Mouse (Mus musculus): Measurements from ENCODE around the gene Ppp1r13l. TPM values are rescaled to one million over a fixed set of nuclear protein-coding genes. Genes with fewer than 3 reads are reported as not detected.

The Ppp1r13l gene
- 1.9 TPM for polyA plus RNA-seq (2017; shearing (Covaris generic))

GRCm38 (mm10) chr7:19359299-19359891, at the start of gene Ppp1r13l, which contains the start of gene Cd3eap:
Gene Ppp1r13l (plus strand): TSS chr7:19359749.
Gene Cd3eap (minus strand): TSS chr7:19359483.

GRCm38 (mm10) chr7:19309884-19310641, 49.5 kb upstream of the Ppp1r13l start, which contains the start of gene Fosb:
Gene Fosb (minus strand): TSS chr7:19310051.

GRCm38 (mm10) chr7:19344237-19344847, 15.2 kb upstream of the Ppp1r13l start, which contains the start of gene Ercc1:
Gene Ercc1 (plus strand): TSS chr7:19344778.

GRCm38 (mm10) chr7:19381377-19382165, 22.0 kb downstream of the Ppp1r13l start, which contains the start of gene Ercc2:
Gene Ercc2 (plus strand): TSS chr7:19382010.

GRCm38 (mm10) chr7:19403731-19404296, 44.3 kb downstream of the Ppp1r13l start, which contains the start of gene Klc3:
Gene Klc3 (minus strand): TSS chr7:19404104.

GRCm38 (mm10) chr7:19404476-19404875, 44.9 kb downstream of the Ppp1r13l start, which contains the start of gene Ckm:
Gene Ckm (plus strand): TSS chr7:19404776.

Other genes with a start within 250 kb of the Ppp1r13l start
- gene Gm4969, start 241.4 kb upstream of the Ppp1r13l start, polyA plus RNA-seq (2017; shearing (Covaris generic)) = not detected
- gene Fbxo46, start 239.9 kb upstream of the Ppp1r13l start, polyA plus RNA-seq (2017; shearing (Covaris generic)) = 11.3 TPM
- 12.8 TPM for gene Qpctl, start 210.5 kb upstream of the Ppp1r13l start, polyA plus RNA-seq (2017; shearing (Covaris generic))
- gene Snrpd2, start 210.0 kb upstream of the Ppp1r13l start, polyA plus RNA-seq (2017; shearing (Covaris generic)) = 30.8 TPM
- not detected for gene Gipr, start 193.6 kb upstream of the Ppp1r13l start, polyA plus RNA-seq (2017; shearing (Covaris generic))
- 16.7 TPM for gene Eml2, start 183.3 kb upstream of the Ppp1r13l start, polyA plus RNA-seq (2017; shearing (Covaris generic))
- gene Gpr4, start 147.2 kb upstream of the Ppp1r13l start, polyA plus RNA-seq (2017; shearing (Covaris generic)) = 0.12 TPM
- gene Opa3, start 131.4 kb upstream of the Ppp1r13l start, polyA plus RNA-seq (2017; shearing (Covaris generic)) = 95.5 TPM
- 224 TPM for gene Vasp, start 87.9 kb upstream of the Ppp1r13l start, polyA plus RNA-seq (2017; shearing (Covaris generic))
- 0.97 TPM for gene Ppm1n, start 79.7 kb upstream of the Ppp1r13l start, polyA plus RNA-seq (2017; shearing (Covaris generic))
- 0.14 TPM for gene Rtn2, start 77.1 kb upstream of the Ppp1r13l start, polyA plus RNA-seq (2017; shearing (Covaris generic))
- gene Fosb, start 49.7 kb upstream of the Ppp1r13l start, polyA plus RNA-seq (2017; shearing (Covaris generic)) = 65.7 TPM
- gene Ercc1, start 15.0 kb upstream of the Ppp1r13l start, polyA plus RNA-seq (2017; shearing (Covaris generic)) = 68.8 TPM
- gene Cd3eap, start 266 bp upstream of the Ppp1r13l start, polyA plus RNA-seq (2017; shearing (Covaris generic)) = 5.2 TPM
- gene Ercc2, start 22.3 kb downstream of the Ppp1r13l start, polyA plus RNA-seq (2017; shearing (Covaris generic)) = 7.5 TPM
- 6.9 TPM for gene Klc3, start 44.4 kb downstream of the Ppp1r13l start, polyA plus RNA-seq (2017; shearing (Covaris generic))
- not detected for gene Ckm, start 45.0 kb downstream of the Ppp1r13l start, polyA plus RNA-seq (2017; shearing (Covaris generic))
- gene Mark4, start 99.1 kb downstream of the Ppp1r13l start, polyA plus RNA-seq (2017; shearing (Covaris generic)) = 6.2 TPM
- not detected for gene Exoc3l2, start 103.6 kb downstream of the Ppp1r13l start, polyA plus RNA-seq (2017; shearing (Covaris generic))
- 4.3 TPM for gene Bloc1s3, start 148.6 kb downstream of the Ppp1r13l start, polyA plus RNA-seq (2017; shearing (Covaris generic))
- 43.9 TPM for gene Trappc6a, start 148.6 kb downstream of the Ppp1r13l start, polyA plus RNA-seq (2017; shearing (Covaris generic))
- not detected for gene Nkpd1, start 158.1 kb downstream of the Ppp1r13l start, polyA plus RNA-seq (2017; shearing (Covaris generic))
- gene Ppp1r37, start 203.3 kb downstream of the Ppp1r13l start, polyA plus RNA-seq (2017; shearing (Covaris generic)) = 16.7 TPM
- 1.1 TPM for gene Zfp296, start 217.5 kb downstream of the Ppp1r13l start, polyA plus RNA-seq (2017; shearing (Covaris generic))
- gene Gemin7, start 217.8 kb downstream of the Ppp1r13l start, polyA plus RNA-seq (2017; shearing (Covaris generic)) = 79.8 TPM
- gene Clasrp, start 244.7 kb downstream of the Ppp1r13l start, polyA plus RNA-seq (2017; shearing (Covaris generic)) = 50.9 TPM

Data from effector memory CD4-positive, alpha-beta T cell, adult 5 months (primary cell).